Mouse (Mus musculus) megakaryocyte, embryonic 14.5 days (primary cell): Measurements from ENCODE around the gene Kremen2. TPM values are rescaled to one million over a fixed set of nuclear protein-coding genes. Genes with fewer than 3 reads are reported as not detected.
A peak's percentile ranks its signal among the peaks of the same experiment; 100 is the strongest.

Source experiments
- H3K27me3 ChIP-seq: replicated peaks from 2 replicates; pipeline ENCODE3; 2012; ENCODE audit warnings: inconsistent platforms
- H3K36me3 ChIP-seq: replicated peaks from 2 replicates; pipeline ENCODE3; 2012; ENCODE audit warnings: low read length, inconsistent platforms, mixed read lengths
- H3K4me1 ChIP-seq: 2 replicates; pipeline ENCODE4 v1.6.1; 2012; ENCODE audit warnings: inconsistent platforms
- H3K4me3 ChIP-seq: replicated peaks from 2 replicates; pipeline ENCODE3; 2012; ENCODE audit warnings: moderate library complexity, mild to moderate bottlenecking, inconsistent platforms
- H3K9me3 ChIP-seq: 2 replicates; pipeline ENCODE4 v1.6.1; 2012; ENCODE audit warnings: inconsistent platforms
- FLI1 ChIP-seq: IDR thresholded peaks from 2 replicates; pipeline ENCODE4 v1.6.1; 2012; ENCODE audit warnings: low read length, inconsistent platforms, mixed read lengths
- GATA1 ChIP-seq: IDR thresholded peaks from 3 replicates; pipeline ENCODE4 v1.6.1; 2012; ENCODE audit warnings: mixed read lengths, low read length, inconsistent platforms, borderline replicate concordance
- polyA plus RNA-seq: library from polyadenylated mRNA; stranded (reverse); fragments of >175 nt; gene quantifications from 2 replicates; pipeline ENCODE4 v1.2.3, GENCODE M21; 2012; ENCODE audit warnings: low replicate concordance; ENCODE audit not compliant: insufficient read depth

The Kremen2 gene
- polyA plus RNA-seq, 1 experiment, result not detected

- peaks cover 9% of the 10 kb centered on the region for H3K4me1 ChIP-seq
These were observed 15.5 kb upstream of the Kremen2 start for GRCm38 (mm10) chr17:23761155-23761554.

GRCm38 (mm10) chr17:23760231-23760630 is 14.6 kb upstream of the Kremen2 start:
- no peaks in the 10 kb centered on the region for H3K27me3 ChIP-seq
- peaks cover 75% of the 10 kb centered on the region for H3K36me3 ChIP-seq
- no peaks in the 10 kb centered on the region for H3K9me3 ChIP-seq
- peaks cover 16% of the 10 kb centered on the region for H3K4me1 ChIP-seq
- H3K4me3 ChIP-seq, result no peak overlapping the region
- TF ChIP-seq FLI1 (no peak), GATA1 (no peak)

More at GRCm38 (mm10) chr17:23761155-23761554, 15.5 kb upstream of the Kremen2 start:
- no peak for TF ChIP-seq FLI1
- no peak for TF ChIP-seq GATA1
- Histone ChIP-seq H3K4me3 (no peak overlapping the region), H3K36me3 (peaks cover 66% of the 10 kb centered on the region), H3K27me3 (no peaks in the 10 kb centered on the region), H3K9me3 (no peaks in the 10 kb centered on the region)

GRCm38 (mm10) chr17:23758801-23759200 is 13.2 kb upstream of the Kremen2 start:
- Histone ChIP-seq H3K36me3 (peaks cover 78% of the 10 kb centered on the region), H3K4me1 (peaks cover 15% of the 10 kb centered on the region), H3K4me3 (no peak overlapping the region), H3K9me3 (no peaks in the 10 kb centered on the region), H3K27me3 (no peaks in the 10 kb centered on the region)
- TF ChIP-seq FLI1 (no peak), GATA1 (no peak)

GRCm38 (mm10) chr17:23757581-23757980 is 11.9 kb upstream of the Kremen2 start:
- no peak overlapping the region for H3K4me3 ChIP-seq
- peaks cover 85% of the 10 kb centered on the region for H3K36me3 ChIP-seq
- H3K9me3 ChIP-seq, result no peaks in the 10 kb centered on the region
- no peaks in the 10 kb centered on the region for H3K27me3 ChIP-seq
- peaks cover 8% of the 10 kb centered on the region for H3K4me1 ChIP-seq
- no peak for TF ChIP-seq GATA1
- TF ChIP-seq FLI1, result no peak

GRCm38 (mm10) chr17:23755689-23756088 is 10.1 kb upstream of the Kremen2 start:
- H3K4me3 ChIP-seq, result no peak overlapping the region
- TF ChIP-seq GATA1 (no peak), FLI1 (no peak)
- peaks cover 8% of the 10 kb centered on the region for H3K4me1 ChIP-seq
- no peaks in the 10 kb centered on the region for H3K9me3 ChIP-seq
- H3K36me3 ChIP-seq, result peaks cover 82% of the 10 kb centered on the region
- H3K27me3 ChIP-seq, result no peaks in the 10 kb centered on the region

- TF ChIP-seq FLI1, result no peak
- no peak for TF ChIP-seq GATA1
- H3K4me1 ChIP-seq, result peaks cover 50% of the 10 kb centered on the region
- H3K4me3 ChIP-seq, result peak overlapping the region; percentile 92
- peaks cover 31% of the 10 kb centered on the region for H3K36me3 ChIP-seq
- H3K9me3 ChIP-seq, result no peaks in the 10 kb centered on the region
- H3K27me3 ChIP-seq, result peaks cover 30% of the 10 kb centered on the region
These were observed 4.0 kb upstream of the Kremen2 start for GRCm38 (mm10) chr17:23749400-23750191.

- H3K36me3 ChIP-seq, result peaks cover 27% of the 10 kb centered on the region
- H3K27me3 ChIP-seq, result peaks cover 38% of the 10 kb centered on the region
- H3K4me3 ChIP-seq, result peak overlapping the region; percentile 92
- H3K4me1 ChIP-seq, result peaks cover 53% of the 10 kb centered on the region
- no peaks in the 10 kb centered on the region for H3K9me3 ChIP-seq
- TF ChIP-seq FLI1 (no peak), GATA1 (no peak)
These were observed 3.2 kb upstream of the Kremen2 start for GRCm38 (mm10) chr17:23748631-23749391.

- TF ChIP-seq GATA1, result no peak
- no peak for TF ChIP-seq FLI1
- Histone ChIP-seq H3K27me3 (peaks cover 46% of the 10 kb centered on the region), H3K9me3 (no peaks in the 10 kb centered on the region), H3K4me1 (peaks cover 57% of the 10 kb centered on the region), H3K4me3 (no peak overlapping the region), H3K36me3 (peaks cover 20% of the 10 kb centered on the region)
These were observed 2.4 kb upstream of the Kremen2 start for GRCm38 (mm10) chr17:23748026-23748425.

- H3K36me3 ChIP-seq, result peaks cover 14% of the 10 kb centered on the region
- H3K4me3 ChIP-seq, result no peak overlapping the region
- H3K27me3 ChIP-seq, result peaks cover 51% of the 10 kb centered on the region
- H3K4me1 ChIP-seq, result peaks cover 60% of the 10 kb centered on the region
- peaks cover under 1% of the 10 kb centered on the region; the same call in 1 of the 2 replicates for H3K9me3 ChIP-seq
- TF ChIP-seq GATA1 (no peak), FLI1 (no peak)
These were observed 1.8 kb upstream of the Kremen2 start for GRCm38 (mm10) chr17:23747471-23747870.

GRCm38 (mm10) chr17:23746767-23747166 is 1.1 kb upstream of the Kremen2 start:
- H3K36me3 ChIP-seq, result peaks cover 7% of the 10 kb centered on the region
- H3K9me3 ChIP-seq, result peaks cover 3% of the 10 kb centered on the region; the same call in 1 of the 2 replicates
- no peak overlapping the region for H3K4me3 ChIP-seq
- H3K4me1 ChIP-seq, result peaks cover 67% of the 10 kb centered on the region
- TF ChIP-seq FLI1, result no peak
- TF ChIP-seq GATA1, result no peak
- peaks cover 58% of the 10 kb centered on the region for H3K27me3 ChIP-seq
